Mouse (Mus musculus) cortical plate, adult 2 months (tissue): ENCODE measurements at regions not wholly inside any gene's neighbourhood (a gene's known extent, or its start where the extent isn't known, plus 50 kb on each side); places are given as distances from the start of the nearest gene placed in this dataset.

Experiments
- H3K27ac ChIP-seq: fragments of 200-500 bp; 2 replicates; pipeline ENCODE4 v1.5.1; 2012; ENCODE audit warnings: low read length, control low read depth, inconsistent platforms; ENCODE audit not compliant: insufficient read depth
- H3K4me1 ChIP-seq: fragments of 200-500 bp; 2 replicates; pipeline ENCODE4 v1.6.1; 2011; ENCODE audit warnings: low read length; ENCODE audit not compliant: control insufficient read depth, insufficient read depth
- H3K4me3 ChIP-seq: fragments of 200-500 bp; 2 replicates; pipeline ENCODE4 v1.5.1; 2011; ENCODE audit warnings: mild to moderate bottlenecking, low read length, control low read depth; ENCODE audit not compliant: insufficient read depth
- CTCF ChIP-seq: fragments of 200-500 bp; IDR thresholded peaks from 2 replicates; pipeline ENCODE4 v1.5.1; 2011; ENCODE audit warnings: mild to moderate bottlenecking, control low read depth, low read length; ENCODE audit not compliant: insufficient read depth; ENCODE audit errors: extremely low read depth
- POLR2A ChIP-seq: fragments of 200-500 bp; IDR thresholded peaks from 2 replicates; pipeline ENCODE4 v1.6.1; 2011; ENCODE audit warnings: mild to moderate bottlenecking, low read length, control low read depth; ENCODE audit not compliant: insufficient read depth; ENCODE audit errors: extremely low read depth

- Histone ChIP-seq H3K4me3 (no peak overlapping the region), H3K4me1 (peaks cover 1% of the 10 kb centered on the region; the same call in 1 of the 2 replicates), H3K27ac (no peak overlapping the region)
- no peak for TF ChIP-seq CTCF
- TF ChIP-seq POLR2A: no peak
These were observed 333.2 kb upstream of the Auts2 start for GRCm38 (mm10) chr5:132876336-132876840.

- Histone ChIP-seq H3K4me1 (no peaks in the 10 kb centered on the region), H3K27ac (no peak overlapping the region), H3K4me3 (no peak overlapping the region)
- TF ChIP-seq CTCF (no peak), POLR2A (no peak)
These were observed 315.8 kb upstream of the Auts2 start for GRCm38 (mm10) chr5:132858846-132859510.

GRCm38 (mm10) chr5:132855619-132856510, 312.7 kb upstream of the Auts2 start:
- no peaks in the 10 kb centered on the region for H3K4me1 ChIP-seq
- TF ChIP-seq POLR2A: no peak
- no peak for TF ChIP-seq CTCF
- H3K27ac ChIP-seq: no peak overlapping the region
- H3K4me3 ChIP-seq: no peak overlapping the region

DNA sequence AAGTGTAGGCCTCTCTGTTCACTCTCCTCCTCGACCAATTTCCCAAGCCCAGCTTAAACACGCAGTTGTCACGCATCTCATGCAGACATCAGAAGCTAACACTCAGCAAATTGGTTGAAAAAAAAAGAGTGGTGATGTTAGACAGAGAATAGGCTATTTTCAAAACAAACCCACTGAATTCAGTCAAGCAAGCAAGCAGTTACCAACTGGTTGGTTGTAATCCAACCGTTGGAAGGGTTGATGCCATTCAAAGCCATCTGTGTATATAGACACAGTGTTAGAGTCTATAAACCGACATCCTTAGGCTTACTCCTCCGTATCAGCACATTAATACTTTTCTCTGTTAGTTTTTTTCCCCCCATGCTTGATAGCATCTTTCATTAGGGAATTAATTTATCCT, 307.6 kb upstream of the Auts2 start:
- TF ChIP-seq POLR2A: no peak
- no peak for TF ChIP-seq CTCF
- H3K27ac ChIP-seq: no peak overlapping the region
- H3K4me1 ChIP-seq: no peaks in the 10 kb centered on the region
- no peak overlapping the region for H3K4me3 ChIP-seq

- no peaks in the 10 kb centered on the region for H3K4me1 ChIP-seq
- no peak overlapping the region for H3K4me3 ChIP-seq
- no peak for TF ChIP-seq CTCF
- no peak for TF ChIP-seq POLR2A
- H3K27ac ChIP-seq: no peak overlapping the region
These were observed 304.9 kb upstream of the Auts2 start for GRCm38 (mm10) chr5:132848086-132848485.

DNA sequence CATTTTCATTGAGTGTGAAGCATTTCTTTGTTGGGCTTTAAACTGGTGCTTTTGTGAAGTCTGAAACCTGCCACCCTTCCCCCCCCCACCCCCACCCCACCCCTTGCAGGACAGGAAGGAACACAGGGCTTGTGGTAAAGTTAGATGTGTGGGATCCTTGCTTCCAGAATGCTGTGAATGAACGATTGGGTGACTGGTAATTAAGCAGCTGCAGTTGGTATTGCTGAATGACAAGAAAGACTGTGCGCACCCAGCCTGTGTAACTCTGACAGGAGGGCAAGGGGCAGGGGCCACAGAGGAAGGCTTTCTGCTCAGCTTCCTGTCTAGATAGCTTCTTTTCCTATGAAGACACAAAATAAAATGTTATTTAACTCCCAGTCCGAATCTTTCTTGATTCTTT, 300.1 kb upstream of the Auts2 start:
- H3K27ac ChIP-seq: no peak overlapping the region
- H3K4me3 ChIP-seq: no peak overlapping the region
- no peaks in the 10 kb centered on the region for H3K4me1 ChIP-seq
- TF ChIP-seq POLR2A: no peak
- no peak for TF ChIP-seq CTCF

DNA sequence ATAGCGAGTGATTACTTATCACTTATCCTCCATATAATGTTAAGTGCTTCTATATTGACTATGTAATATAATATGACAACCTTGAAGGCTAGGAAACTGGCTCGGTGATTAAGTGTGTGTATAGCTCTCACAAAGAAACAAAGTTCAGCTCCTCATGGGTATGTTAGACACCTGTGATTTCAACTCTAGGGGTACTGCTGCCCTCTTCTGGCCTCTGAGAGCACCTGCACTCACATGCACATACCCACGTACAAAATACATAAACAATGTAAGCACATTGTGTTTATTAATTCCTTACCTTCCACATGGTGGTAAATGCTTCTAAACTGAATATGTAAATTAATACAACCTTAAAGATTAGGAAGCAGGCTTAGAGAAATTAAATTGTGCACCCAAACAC, 298.6 kb upstream of the Auts2 start:
- H3K4me1 ChIP-seq: no peaks in the 10 kb centered on the region
- H3K4me3 ChIP-seq: no peak overlapping the region
- no peak overlapping the region for H3K27ac ChIP-seq
- TF ChIP-seq POLR2A (no peak), CTCF (no peak)

DNA sequence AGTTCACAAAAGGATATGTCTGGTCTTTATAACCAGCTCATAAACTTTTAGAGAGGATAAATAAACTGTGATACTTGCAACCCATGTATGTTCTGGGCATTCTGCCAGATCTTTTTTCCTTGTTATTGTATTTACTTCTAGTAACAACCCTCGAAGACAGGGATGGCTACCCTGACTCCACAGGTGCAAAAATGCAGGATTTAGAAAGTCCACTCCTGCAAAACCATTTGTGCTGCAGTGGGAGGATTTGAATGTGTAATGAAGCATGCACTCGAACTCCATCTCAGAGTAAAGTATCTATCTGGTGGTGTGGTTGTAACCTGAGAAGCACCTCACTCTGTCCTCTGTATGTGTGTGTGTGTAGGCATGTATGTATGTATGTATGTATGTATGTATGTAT, 294.3 kb upstream of the Auts2 start:
- no peak overlapping the region for H3K4me3 ChIP-seq
- TF ChIP-seq CTCF (no peak), POLR2A (no peak)
- no peak overlapping the region for H3K27ac ChIP-seq
- no peaks in the 10 kb centered on the region for H3K4me1 ChIP-seq

- H3K27ac ChIP-seq: no peak overlapping the region
- TF ChIP-seq POLR2A (no peak), CTCF (no peak)
- H3K4me1 ChIP-seq: 0 out of 2 replicates have a peak, but pooled peaks cover 1% of the 10 kb centered on the region
- no peak overlapping the region for H3K4me3 ChIP-seq
These were observed 285.8 kb upstream of the Auts2 start for GRCm38 (mm10) chr5:132828993-132829392.
